Mouse (Mus musculus) megakaryocyte, embryonic 14.5 days (primary cell): ENCODE results near the gene Tctex1d1.

Experiments used
- FLI1 ChIP-seq: IDR thresholded peaks from 2 replicates; pipeline ENCODE4 v1.6.1; 2012; ENCODE audit warnings: low read length, inconsistent platforms, mixed read lengths
- GATA1 ChIP-seq: IDR thresholded peaks from 3 replicates; pipeline ENCODE4 v1.6.1; 2012; ENCODE audit warnings: mixed read lengths, low read length, inconsistent platforms, borderline replicate concordance

- TF ChIP-seq GATA1 (no peak), FLI1 (no peak)
Observed at GRCm38 (mm10) chr4:103026621-103027020, 48.2 kb downstream of the Tctex1d1 start, which contains the start of gene Insl5.
